Mouse (Mus musculus) splenic B cell, adult 2 months (primary cell): ENCODE measurements around the gene Usp25.

Source experiments
- DNase-seq: peaks from one replicate; pipeline ENCODE4 v3.0.0-alpha.2; 2011; ENCODE audit warnings: low read depth, low spot score
- H3K27me3 ChIP-seq: 2 replicates; pipeline ENCODE4 v1.6.1; 2012; ENCODE audit warnings: mild to moderate bottlenecking, low read length, moderate library complexity, mixed read lengths; ENCODE audit not compliant: control insufficient read depth, poor library complexity, insufficient read depth, severe bottlenecking
- H3K36me3 ChIP-seq: 2 replicates; pipeline ENCODE4 v1.6.1; 2012; ENCODE audit warnings: mild to moderate bottlenecking, low read length, moderate library complexity, mixed read lengths; ENCODE audit not compliant: control insufficient read depth, poor library complexity, insufficient read depth, severe bottlenecking

The Usp25 gene

GRCm38 (mm10) chr16:77076954-77077735, 63.6 kb downstream of the Usp25 start:
- DNase-seq: no peak
- Histone ChIP-seq H3K27me3 (no peaks in the 10 kb centered on the region), H3K36me3 (peaks cover 14% of the 10 kb centered on the region)

GRCm38 (mm10) chr16:77077736-77078005, 64.2 kb downstream of the Usp25 start:
- H3K36me3 ChIP-seq: peaks cover 13% of the 10 kb centered on the region
- no peak for DNase-seq
- no peaks in the 10 kb centered on the region for H3K27me3 ChIP-seq

GRCm38 (mm10) chr16:77084071-77084470, 70.6 kb downstream of the Usp25 start:
- Histone ChIP-seq H3K27me3 (no peaks in the 10 kb centered on the region), H3K36me3 (peaks cover 9% of the 10 kb centered on the region)
- DNase-seq: no peak

GRCm38 (mm10) chr16:77089806-77090205, 76.3 kb downstream of the Usp25 start:
- no peak for DNase-seq
- peaks cover 3% of the 10 kb centered on the region for H3K36me3 ChIP-seq
- H3K27me3 ChIP-seq: no peaks in the 10 kb centered on the region

- no peak for DNase-seq
- Histone ChIP-seq H3K27me3 (no peaks in the 10 kb centered on the region), H3K36me3 (peaks cover 7% of the 10 kb centered on the region)
Measured at GRCm38 (mm10) chr16:77093526-77093925, 80.0 kb downstream of the Usp25 start.

- Histone ChIP-seq H3K27me3 (no peaks in the 10 kb centered on the region), H3K36me3 (peaks cover 7% of the 10 kb centered on the region)
- DNase-seq: no peak
Measured at GRCm38 (mm10) chr16:77095017-77095551, 81.6 kb downstream of the Usp25 start.

GRCm38 (mm10) chr16:77099018-77099869, 85.7 kb downstream of the Usp25 start:
- DNase-seq: peak; percentile 57
- Histone ChIP-seq H3K27me3 (no peaks in the 10 kb centered on the region), H3K36me3 (peaks cover 3% of the 10 kb centered on the region)

- H3K36me3 ChIP-seq: no peaks in the 10 kb centered on the region; the same call in 1 of the 2 replicates
- H3K27me3 ChIP-seq: no peaks in the 10 kb centered on the region
- DNase-seq: no peak
Measured at GRCm38 (mm10) chr16:77103637-77104264, 90.2 kb downstream of the Usp25 start.

GRCm38 (mm10) chr16:77111268-77111667, 97.8 kb downstream of the Usp25 start:
- no peaks in the 10 kb centered on the region for H3K27me3 ChIP-seq
- no peak for DNase-seq
- peaks cover 7% of the 10 kb centered on the region for H3K36me3 ChIP-seq

GRCm38 (mm10) chr16:77125908-77126307, 112.4 kb downstream of the Usp25 start:
- Histone ChIP-seq H3K36me3 (no peaks in the 10 kb centered on the region), H3K27me3 (no peaks in the 10 kb centered on the region)
- DNase-seq: no peak

- peak; percentile 11 for DNase-seq
- H3K36me3 ChIP-seq: no peaks in the 10 kb centered on the region
- H3K27me3 ChIP-seq: no peaks in the 10 kb centered on the region
Measured at GRCm38 (mm10) chr16:77128683-77129082, 115.2 kb downstream of the Usp25 start.

GRCm38 (mm10) chr16:77133055-77133454, 119.5 kb downstream of the Usp25 start:
- DNase-seq: no peak
- H3K27me3 ChIP-seq: no peaks in the 10 kb centered on the region
- H3K36me3 ChIP-seq: no peaks in the 10 kb centered on the region

GRCm38 (mm10) chr16:77140651-77141050, 127.1 kb downstream of the Usp25 start:
- Histone ChIP-seq H3K36me3 (no peaks in the 10 kb centered on the region), H3K27me3 (no peaks in the 10 kb centered on the region)
- DNase-seq: no peak

GRCm38 (mm10) chr16:77146801-77147200, 133.3 kb downstream of the Usp25 start:
- Histone ChIP-seq H3K36me3 (no peaks in the 10 kb centered on the region), H3K27me3 (no peaks in the 10 kb centered on the region)
- DNase-seq: no peak

GRCm38 (mm10) chr16:77150338-77150737, 136.8 kb downstream of the Usp25 start:
- H3K27me3 ChIP-seq: no peaks in the 10 kb centered on the region
- no peak for DNase-seq
- no peaks in the 10 kb centered on the region for H3K36me3 ChIP-seq
